Mouse (Mus musculus): ENCODE measurements at regions not wholly inside any gene's neighbourhood (a gene's known extent, or its start where the extent isn't known, plus 50 kb on each side); places are given as distances from the start of the nearest gene placed in this dataset.

GRCm38 (mm10) chr9:78964813-78965212 is 349.5 kb downstream of the Cd109 start:
- TF ChIP-seq ZC3H11A (IDR thresholded peaks at IDR 0.05; ENCODE audit: low read depth, low read length) (no peak), CTCF (conservative IDR thresholded peaks at IDR 0.05 in 1 of 2, IDR thresholded peaks at IDR 0.05 in 1 of 2; ENCODE audit: low read depth in 2 of 2, low read length in 2 of 2) (no peak)
